Mouse (Mus musculus): ENCODE results near the gene Zfp119b.

DNA sequence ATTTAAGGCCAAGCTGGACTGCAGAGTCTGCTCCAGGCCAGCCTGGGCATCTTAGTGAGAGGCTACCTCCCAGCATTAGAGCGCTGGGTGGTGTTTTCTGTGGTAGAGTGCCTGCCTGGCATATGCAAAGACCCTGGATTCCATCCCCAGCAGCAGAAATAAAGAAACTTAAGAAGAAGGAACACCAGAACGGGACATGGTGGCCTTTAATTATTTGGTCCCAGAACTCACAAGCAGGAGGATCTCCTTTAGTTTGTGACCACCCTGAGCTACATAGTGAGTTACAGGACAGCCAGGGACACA is 9.2 kb upstream of the Zfp119b start:
- TF ChIP-seq POLR2AphosphoS5 (IDR thresholded peaks at IDR 0.05; ENCODE audit: borderline replicate concordance, low read depth, low read length), result no peak
- TF ChIP-seq NELFE (IDR thresholded peaks at IDR 0.05; ENCODE audit: low read depth, low read length), result no peak
- no peak for TF ChIP-seq TBP (IDR thresholded peaks at IDR 0.05; ENCODE audit: low read depth, low read length)
- no peak for TF ChIP-seq EP300 (IDR thresholded peaks at IDR 0.05; ENCODE audit: low read depth in 1 of 2, low read length in 2 of 2)
- no peak for TF ChIP-seq POLR2A (IDR thresholded peaks at IDR 0.05; ENCODE audit: control insufficient read depth in 1 of 2, insufficient read depth in 1 of 2, low read depth in 1 of 2, low read length in 2 of 2, poor library complexity in 1 of 2)
- no peak for TF ChIP-seq MYC (IDR thresholded peaks at IDR 0.05; ENCODE audit: low read depth, low read length)
- no peak for TF ChIP-seq CHD2 (IDR thresholded peaks at IDR 0.05; ENCODE audit: low read length)
- TF ChIP-seq CTCF (IDR thresholded peaks at IDR 0.05 in 2 of 3, conservative IDR thresholded peaks at IDR 0.05 in 1 of 3; ENCODE audit: control insufficient read depth in 1 of 3, insufficient read depth in 1 of 3, low read depth in 2 of 3, low read length in 3 of 3, poor library complexity in 1 of 3, severe bottlenecking in 1 of 3), result no peak
- TF ChIP-seq JUND (IDR thresholded peaks at IDR 0.05; ENCODE audit: low read depth, low read length), result no peak
- TF ChIP-seq USF1 (IDR thresholded peaks at IDR 0.05; ENCODE audit: low read depth, low read length), result no peak
- no peak for TF ChIP-seq ZC3H11A (IDR thresholded peaks at IDR 0.05; ENCODE audit: low read depth, low read length)
- TF ChIP-seq MAFK (IDR thresholded peaks at IDR 0.05; ENCODE audit: borderline replicate concordance, low read depth, low read length), result no peak

Measured in MEL (cell line).